Mouse (Mus musculus) spleen, embryonic (tissue): Measurements from ENCODE around the gene Arl16.

Experiments used
- CTCF ChIA-PET: fragments of 350-600 bp; sonication (Branson Sonifier 250); formaldehyde crosslinking; loops from one replicate; lab custom pipeline; 2022; lab: Charles Lee

Gene Arl16

GRCm38 (mm10) chr11:120492024-120492877 is 24.8 kb upstream of the Arl16 start:
- CTCF ChIA-PET: interaction anchor here (0.5 to 1.0 kb wide), 4 partner anchors 77 to 331 kb away, joined by 3 to 10 read pairs (median 4); no protein-coding TSS in a partner anchor

- CTCF ChIA-PET: interaction anchor here (0.5 to 1.0 kb wide), 3 partner anchors 103 to 332 kb away, joined by 3 to 10 read pairs (median 3); no protein-coding TSS in a partner anchor
These were observed 24.1 kb upstream of the Arl16 start, which contains the start of gene Slc25a10 for GRCm38 (mm10) chr11:120491317-120492023. Gene Slc25a10, plus strand, starts transcription at chr11:120491840.

GRCm38 (mm10) chr11:120490291-120491046 is 23.1 kb upstream of the Arl16 start:
- CTCF ChIA-PET: interaction anchor here (1.7 kb wide), 1 partner anchor 92 kb away, joined by 4 read pairs; no protein-coding TSS in a partner anchor

- CTCF ChIA-PET: interaction anchor here (0.6 to 1.7 kb wide), 3 partner anchors 21 to 93 kb away, joined by 3 to 6 read pairs (median 4); no protein-coding TSS in a partner anchor
These were observed 21.8 kb upstream of the Arl16 start for GRCm38 (mm10) chr11:120489054-120489761.

GRCm38 (mm10) chr11:120488516-120488915 is 21.1 kb upstream of the Arl16 start:
- CTCF ChIA-PET: interaction anchor here (0.9 to 1.7 kb wide), 2 partner anchors 20 to 94 kb away, joined by 3 to 4 read pairs; no protein-coding TSS in a partner anchor

GRCm38 (mm10) chr11:120485251-120485650 is 17.8 kb upstream of the Arl16 start:
- CTCF ChIA-PET: no interaction called here

GRCm38 (mm10) chr11:120484265-120484981 is 17.0 kb upstream of the Arl16 start, which contains the start of gene Mrpl12:
Gene Mrpl12, plus strand, starts transcription at chr11:120484613.
- CTCF ChIA-PET: no interaction called here

GRCm38 (mm10) chr11:120483448-120483934 is 16.1 kb upstream of the Arl16 start:
- CTCF ChIA-PET: no interaction called here

GRCm38 (mm10) chr11:120472052-120472451 is 4.6 kb upstream of the Arl16 start:
- CTCF ChIA-PET: no interaction called here

- CTCF ChIA-PET: no interaction called here
These were observed 307 bp upstream of the Arl16 start for GRCm38 (mm10) chr11:120467736-120468092.

GRCm38 (mm10) chr11:120465521-120465920 is 1.9 kb downstream of the Arl16 start:
- CTCF ChIA-PET: no interaction called here

GRCm38 (mm10) chr11:120464365-120464764 is 3.0 kb downstream of the Arl16 start:
- CTCF ChIA-PET: no interaction called here

- CTCF ChIA-PET: no interaction called here
These were observed 3.9 kb downstream of the Arl16 start for GRCm38 (mm10) chr11:120463536-120463935.

GRCm38 (mm10) chr11:120458847-120459597 is 8.4 kb downstream of the Arl16 start:
- CTCF ChIA-PET: no interaction called here

GRCm38 (mm10) chr11:120457772-120458751 is 9.3 kb downstream of the Arl16 start, which contains the start of the genes Oxld1 and Ccdc137:
Gene Oxld1, minus strand, starts transcription at chr11:120458068.
Gene Ccdc137, plus strand, starts transcription at chr11:120458115.
- CTCF ChIA-PET: no interaction called here

- CTCF ChIA-PET: no interaction called here
These were observed 10.0 kb downstream of the Arl16 start for GRCm38 (mm10) chr11:120457370-120457769.

- CTCF ChIA-PET: no interaction called here
These were observed 12.0 kb downstream of the Arl16 start for GRCm38 (mm10) chr11:120455413-120455812.

- CTCF ChIA-PET: interaction anchor here (0.6 kb wide), 1 partner anchor 168 kb away, joined by 3 read pairs; no protein-coding TSS in a partner anchor
These were observed 12.4 kb downstream of the Arl16 start for GRCm38 (mm10) chr11:120454965-120455364.
